ENCODE assay signal across 11 mouse cellular contexts in the genomic region with DNA sequence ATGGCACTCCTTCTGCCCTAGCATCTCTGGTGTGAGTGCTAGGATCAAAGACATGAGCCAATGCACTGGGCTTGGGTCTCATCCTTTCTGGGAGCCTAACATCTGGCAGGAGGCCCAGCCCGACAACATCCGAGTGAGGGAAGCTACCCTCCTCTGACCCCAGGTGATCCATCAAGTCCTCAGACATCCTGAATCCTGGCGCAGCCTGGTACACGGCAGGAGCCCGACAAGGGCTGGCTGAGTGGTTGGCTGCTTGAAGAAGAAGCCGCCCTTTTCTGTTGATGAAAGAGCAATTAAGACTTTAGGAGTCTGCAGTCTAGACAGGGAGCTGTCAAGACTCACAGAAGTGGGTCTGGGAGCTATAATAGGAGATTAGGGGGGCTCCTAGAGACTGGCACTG.
A peak's percentile ranks its signal among the peaks of the same experiment; 100 is the strongest.
DNase-seq lines count a peak whose midpoint lies in the region; ATAC-seq and TF ChIP-seq lines count a peak whose summit lies in the region.
"Had no signal": no experiment of that assay in that cellular context is flagged by ENCODE, and none has a peak within 500 bp of the region (broad histone marks: within the 10 kb centered on the region; RNA-seq: fewer than 3 reads in every experiment).

No protein-coding gene starts in this region.

- peak; percentile 51 for DNase-seq in kidney, postnatal 10 days
- no peak for DNase-seq in kidney, adult 9 months
- DNase-seq in forebrain, embryonic 14.5 days (ENCODE audit: low spot score) = no peak
- peak; percentile 22 for DNase-seq in hindbrain, postnatal 0 days (ENCODE audit: low spot score)
- DNase-seq in urinary bladder, postnatal 14 days (ENCODE audit: low spot score) = no peak
- no peak for DNase-seq in left cerebral cortex, postnatal 36 days (ENCODE audit: low spot score in 2 of 2)
- no peak for DNase-seq in urinary bladder, postnatal 4 days (ENCODE audit: low spot score in 2 of 2)
- DNase-seq: right cerebral cortex, postnatal 4 days; thymus, postnatal 14 days had no signal

- H3K27ac ChIP-seq in forebrain, embryonic 14.5 days (ENCODE audit: low read depth, low read length) = peak overlapping the region; percentile 81; the same call in 1 of the 2 replicates
- H3K27ac ChIP-seq in hindbrain, postnatal 0 days = 0 out of 2 replicates have a peak overlapping the region, but pooled peaks have one; percentile 0
- peak overlapping the region; percentile 78 for H3K27ac ChIP-seq in neural tube, embryonic 12.5 days

- H3K36me3 ChIP-seq in forebrain, embryonic 14.5 days (ENCODE audit: control insufficient read depth, insufficient read depth, low read length) = no peaks in the 10 kb centered on the region
- H3K36me3 ChIP-seq in hindbrain, postnatal 0 days (ENCODE audit: insufficient read depth, low read length) = no peaks in the 10 kb centered on the region
- no peaks in the 10 kb centered on the region for H3K36me3 ChIP-seq in neural tube, embryonic 12.5 days

- intact Hi-C loops in left cerebral cortex, postnatal 36 days (cut with DNase I) = loop anchor here (5.0 kb wide), 1 partner anchor 47 kb away; no protein-coding TSS in a partner anchor

- WGBS in forebrain, embryonic 14.5 days = 50% methylated on average over 6 of the region's 6 CpGs
- WGBS in hindbrain, postnatal 0 days = 23% methylated on average over 6 of the region's 6 CpGs
- WGBS in neural tube, embryonic 12.5 days = 5% methylated on average over 6 of the region's 6 CpGs

- H3K27me3 ChIP-seq in forebrain, embryonic 14.5 days (replicated peaks; ENCODE audit: control insufficient read depth, insufficient read depth, low read length) = no peaks in the 10 kb centered on the region
- H3K27me3 ChIP-seq in hindbrain, postnatal 0 days (ENCODE audit: insufficient read depth, low read length) = no peaks in the 10 kb centered on the region
- no peaks in the 10 kb centered on the region for H3K27me3 ChIP-seq in neural tube, embryonic 12.5 days (replicated peaks)

- TF ChIP-seq CTCF in hindbrain, postnatal 0 days (IDR thresholded peaks at IDR 0.05; ENCODE audit: low read depth) = no peak

- no peaks in the 10 kb centered on the region for H3K9me3 ChIP-seq in forebrain, embryonic 14.5 days (replicated peaks; ENCODE audit: control insufficient read depth, low read length)
- no peaks in the 10 kb centered on the region for H3K9me3 ChIP-seq in hindbrain, postnatal 0 days (ENCODE audit: low read length)
- no peaks in the 10 kb centered on the region for H3K9me3 ChIP-seq in neural tube, embryonic 12.5 days

- H3K9ac ChIP-seq in forebrain, embryonic 14.5 days (ENCODE audit: low read length) = no peak overlapping the region
- H3K9ac ChIP-seq in hindbrain, postnatal 0 days (replicated peaks; ENCODE audit: low read length) = no peak overlapping the region
- no peak overlapping the region for H3K9ac ChIP-seq in neural tube, embryonic 12.5 days

- H3K4me3 ChIP-seq in forebrain, embryonic 14.5 days (ENCODE audit: low read depth, low read length) = no peak overlapping the region
- H3K4me3 ChIP-seq in hindbrain, postnatal 0 days (ENCODE audit: low read length) = no peak overlapping the region
- H3K4me3 ChIP-seq in neural tube, embryonic 12.5 days = no peak overlapping the region

- ATAC-seq in forebrain, embryonic 14.5 days = no peak
- no peak for ATAC-seq in hindbrain, postnatal 0 days
- ATAC-seq in neural tube, embryonic 12.5 days (ENCODE audit: low FRiP score, low read depth) = no peak
- ATAC-seq: activated CD4-positive, CD25-positive, alpha-beta regulatory T cell, adult 4 months had no signal

- peaks cover 39% of the 10 kb centered on the region for H3K4me1 ChIP-seq in forebrain, embryonic 14.5 days (ENCODE audit: control insufficient read depth, insufficient read depth, low read length)
- H3K4me1 ChIP-seq in hindbrain, postnatal 0 days (ENCODE audit: insufficient read depth, low read length) = peaks cover 26% of the 10 kb centered on the region
- H3K4me1 ChIP-seq in neural tube, embryonic 12.5 days = peaks cover 65% of the 10 kb centered on the region

- no peak overlapping the region for H3K4me2 ChIP-seq in forebrain, embryonic 14.5 days (ENCODE audit: low read length)
- no peak overlapping the region for H3K4me2 ChIP-seq in hindbrain, postnatal 0 days (ENCODE audit: low read depth, low read length)
- no peak overlapping the region for H3K4me2 ChIP-seq in neural tube, embryonic 12.5 days (replicated peaks)

Comparison
In these comparisons a context has a peak if more than half of its experiments do, and no peak if none do; other contexts are left out.
1. DNase-seq: peak in kidney, postnatal 10 days (single experiment) and hindbrain, postnatal 0 days (single experiment); none in kidney, adult 9 months (single experiment), forebrain, embryonic 14.5 days (single experiment), urinary bladder, postnatal 14 days (single experiment), left cerebral cortex, postnatal 36 days (0 of 2) and urinary bladder, postnatal 4 days (0 of 2).
2. H3K27ac ChIP-seq: peak in every context shown above with its lines; median percentile 81 in forebrain, embryonic 14.5 days; 78 in neural tube, embryonic 12.5 days; 0 in hindbrain, postnatal 0 days.